Mouse (Mus musculus) WW6 (cell line): ENCODE data around the gene Rpusd1.
A peak's percentile ranks its signal among the peaks of the same experiment; 100 is the strongest.

Source experiments
- DNase-seq: peaks from one replicate; pipeline ENCODE4 v3.0.0-alpha.2; 2013; ENCODE audit warnings: low read depth, low spot score

Gene Rpusd1

GRCm38 (mm10) chr17:25727265-25728008 is at the start of gene Rpusd1, which contains the start of gene Chtf18:
Gene Rpusd1, plus strand, starts transcription at chr17:25727670.
Gene Chtf18, minus strand, starts transcription at chr17:25727419.
- DNase-seq: peak; percentile 99

- no peak for DNase-seq
These were observed 49.5 kb upstream of the Rpusd1 start for GRCm38 (mm10) chr17:25677969-25678368.

GRCm38 (mm10) chr17:25679818-25680217 is 47.7 kb upstream of the Rpusd1 start:
- peak; percentile 54 for DNase-seq

- no peak for DNase-seq
These were observed 45.8 kb upstream of the Rpusd1 start for GRCm38 (mm10) chr17:25681636-25682035.

GRCm38 (mm10) chr17:25686323-25686722 is 41.1 kb upstream of the Rpusd1 start:
- DNase-seq: no peak

GRCm38 (mm10) chr17:25688922-25689321 is 38.5 kb upstream of the Rpusd1 start:
- no peak for DNase-seq

GRCm38 (mm10) chr17:25696263-25696662 is 31.2 kb upstream of the Rpusd1 start:
- DNase-seq: no peak

- peak; percentile 42 for DNase-seq
These were observed 29.0 kb upstream of the Rpusd1 start for GRCm38 (mm10) chr17:25698446-25698845.

- DNase-seq: no peak
These were observed 26.5 kb upstream of the Rpusd1 start for GRCm38 (mm10) chr17:25700863-25701496.

GRCm38 (mm10) chr17:25709994-25710393 is 17.5 kb upstream of the Rpusd1 start:
- no peak for DNase-seq

- DNase-seq: no peak
These were observed 16.3 kb upstream of the Rpusd1 start for GRCm38 (mm10) chr17:25711136-25711535.

GRCm38 (mm10) chr17:25715627-25716026 is 11.8 kb upstream of the Rpusd1 start:
- DNase-seq: no peak

- no peak for DNase-seq
These were observed 11.3 kb upstream of the Rpusd1 start for GRCm38 (mm10) chr17:25716130-25716529.

GRCm38 (mm10) chr17:25716711-25717637 is 10.5 kb upstream of the Rpusd1 start, which contains the start of gene Gng13:
Gene Gng13, plus strand, starts transcription at chr17:25717171.
- DNase-seq: no peak

GRCm38 (mm10) chr17:25717691-25718090 is 9.8 kb upstream of the Rpusd1 start:
- no peak for DNase-seq

- no peak for DNase-seq
These were observed 6.0 kb upstream of the Rpusd1 start for GRCm38 (mm10) chr17:25721476-25721875.

- DNase-seq: no peak
These were observed 4.0 kb upstream of the Rpusd1 start for GRCm38 (mm10) chr17:25723470-25723869.

- no peak for DNase-seq
These were observed 3.6 kb upstream of the Rpusd1 start for GRCm38 (mm10) chr17:25723919-25724318.

GRCm38 (mm10) chr17:25725264-25725663 is 2.2 kb upstream of the Rpusd1 start:
- DNase-seq: no peak

GRCm38 (mm10) chr17:25728009-25728270 is 470 bp downstream of the Rpusd1 start:
- DNase-seq: no peak

GRCm38 (mm10) chr17:25732082-25732481 is 4.6 kb downstream of the Rpusd1 start:
- peak; percentile 70 for DNase-seq

GRCm38 (mm10) chr17:25735246-25735645 is 7.8 kb downstream of the Rpusd1 start:
- DNase-seq: no peak
